Mouse (Mus musculus): ENCODE results near the gene Notch4.

Notch4 gene

DNA sequence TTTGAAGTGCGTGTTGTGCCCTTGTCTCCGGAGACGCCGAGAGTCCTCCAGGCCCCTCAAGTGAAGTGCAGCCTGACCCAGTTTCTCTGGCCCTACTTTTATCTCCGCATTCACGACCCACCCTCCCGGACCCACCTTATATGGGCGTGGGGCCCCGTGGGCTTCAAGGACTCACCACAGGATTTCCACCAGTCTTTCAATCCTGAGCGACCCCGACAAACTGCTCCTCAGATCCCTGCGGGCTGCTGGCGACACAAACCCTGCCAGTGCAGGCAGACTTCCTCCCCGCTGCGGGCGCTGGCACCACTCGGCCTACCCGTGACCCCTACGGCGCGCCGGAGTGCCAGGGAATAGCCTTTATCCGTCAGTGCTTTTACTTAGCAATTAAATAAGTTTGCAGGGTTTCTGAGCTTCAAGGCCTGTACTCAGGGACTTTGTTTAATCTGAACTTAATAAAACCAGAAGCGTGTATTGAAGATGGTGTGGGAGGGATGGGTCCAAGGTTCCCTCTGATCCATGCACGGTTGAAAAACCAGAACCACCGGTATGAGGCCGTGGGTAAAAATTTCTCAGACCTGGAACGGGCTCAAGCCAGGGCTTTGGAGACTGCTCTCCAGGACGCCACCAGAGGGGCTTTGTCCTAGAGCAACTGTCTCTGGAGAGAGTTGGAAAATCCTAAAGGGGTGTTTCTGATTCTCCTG lies 64.0 kb downstream of the Notch4 start, which contains the start of gene Ppt2:
TSS of gene Ppt2 (minus strand) at position 568 of the 701 bp plus-strand sequence.
- DNase-seq: peak; percentile 97

DNA sequence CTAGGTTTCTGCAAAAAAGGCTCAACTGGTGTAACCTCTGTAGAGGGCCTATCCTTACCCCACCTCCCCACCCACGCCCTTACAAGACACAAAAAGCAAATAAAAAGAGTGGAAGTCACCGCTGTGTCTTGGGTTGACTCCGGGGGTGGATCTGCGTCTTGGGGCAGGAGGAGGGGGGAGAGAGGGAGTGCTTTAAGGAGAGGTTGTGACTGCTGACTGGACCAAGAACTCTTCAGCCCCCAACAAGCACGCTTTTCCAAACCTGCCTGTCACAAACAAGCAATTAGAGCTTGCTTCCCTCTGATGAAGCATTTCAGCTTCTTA lies 64.5 kb downstream of the Notch4 start:
- DNase-seq: no peak

DNA sequence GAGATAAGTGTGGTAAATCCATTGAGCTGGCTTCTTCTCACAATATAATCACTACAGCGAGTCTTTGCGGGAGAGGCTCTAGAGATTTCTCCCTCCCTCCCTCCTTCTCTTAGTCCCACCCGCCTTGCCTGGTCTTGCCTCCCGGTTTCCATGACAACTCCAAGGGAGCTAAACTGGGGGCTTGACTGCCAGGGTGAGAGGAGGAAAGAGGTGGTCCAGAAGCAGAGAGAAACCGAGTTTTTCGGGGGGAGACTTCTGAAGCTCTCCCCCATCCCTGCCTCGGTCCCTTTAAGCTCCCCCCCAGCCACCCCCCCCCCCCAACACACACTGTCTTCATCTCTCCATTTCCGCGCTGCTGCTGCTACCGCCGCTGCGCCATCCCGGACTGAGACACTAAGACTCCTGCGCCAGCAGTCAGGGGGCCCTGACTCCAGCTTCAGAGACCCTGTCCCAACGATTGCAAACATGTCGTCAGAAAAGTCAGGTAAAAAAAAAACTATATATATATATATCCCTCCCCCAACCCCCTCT lies 65.2 kb downstream of the Notch4 start, which contains the start of gene Prrt1:
TSS of gene Prrt1 (plus strand) at position 313 of the 531 bp plus-strand sequence.
- DNase-seq: peak; percentile 95

DNA sequence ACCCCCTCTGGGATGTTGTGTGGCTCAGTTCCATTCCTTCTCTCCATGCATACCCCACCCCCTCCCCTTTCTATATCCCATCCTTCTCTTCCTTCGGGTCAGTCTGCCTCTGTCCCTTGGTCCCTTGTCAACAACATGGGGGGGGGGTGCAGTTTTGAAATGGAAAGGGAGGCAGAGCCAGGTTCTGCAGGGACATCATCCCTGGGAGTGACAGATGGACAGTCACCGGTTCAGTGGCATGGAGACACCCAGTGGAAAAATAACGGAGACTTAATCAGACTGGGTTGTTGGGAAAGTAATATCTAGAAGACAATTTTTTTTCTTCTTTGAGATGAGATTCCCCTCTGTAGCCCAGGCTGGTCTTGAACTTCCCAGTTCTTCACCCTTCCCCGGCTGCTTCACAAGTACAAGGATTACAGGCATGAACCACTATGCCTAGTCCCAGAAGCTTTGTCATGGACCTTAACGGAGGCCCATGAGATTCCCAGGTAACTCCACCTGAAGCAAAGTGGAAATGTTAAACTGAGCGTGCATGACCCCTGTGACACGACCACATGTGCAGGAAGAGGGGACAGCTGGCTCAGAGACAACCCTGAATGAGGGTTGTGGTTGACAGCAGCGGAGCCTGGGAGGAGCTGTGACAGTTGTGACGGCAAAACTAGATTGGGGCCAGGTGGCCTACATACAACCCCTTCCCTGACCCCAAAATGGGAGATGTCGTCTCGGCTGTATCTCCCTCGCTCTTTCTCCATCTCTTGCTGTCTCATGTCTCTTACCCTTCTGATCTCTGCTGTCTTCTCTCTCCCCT lies 65.9 kb downstream of the Notch4 start:
- DNase-seq: no peak

DNA sequence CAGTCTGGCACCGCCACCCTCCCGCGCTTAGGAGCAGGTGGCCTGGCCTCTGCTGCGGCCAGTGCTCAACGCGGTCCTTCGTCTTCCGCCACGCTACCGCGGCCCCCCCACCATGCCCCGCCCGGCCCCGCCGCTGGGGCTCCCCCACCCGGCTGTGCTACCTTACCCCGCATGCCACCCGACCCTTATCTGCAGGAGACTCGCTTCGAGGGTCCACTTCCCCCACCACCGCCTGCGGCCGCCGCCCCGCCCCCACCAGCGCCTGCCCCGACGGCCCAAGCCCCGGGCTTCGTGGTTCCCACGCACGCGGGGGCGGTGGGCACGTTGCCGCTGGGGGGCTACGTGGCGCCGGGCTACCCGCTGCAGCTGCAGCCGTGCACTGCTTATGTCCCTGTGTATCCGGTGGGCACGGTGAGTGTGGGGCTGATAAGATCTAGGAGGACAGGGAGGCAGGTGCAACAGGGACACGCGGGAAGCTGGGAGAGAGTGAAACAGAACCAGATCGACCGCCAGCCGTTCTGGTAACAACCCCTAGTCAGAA lies 66.8 kb downstream of the Notch4 start:
- peak; percentile 96 for DNase-seq

DNA sequence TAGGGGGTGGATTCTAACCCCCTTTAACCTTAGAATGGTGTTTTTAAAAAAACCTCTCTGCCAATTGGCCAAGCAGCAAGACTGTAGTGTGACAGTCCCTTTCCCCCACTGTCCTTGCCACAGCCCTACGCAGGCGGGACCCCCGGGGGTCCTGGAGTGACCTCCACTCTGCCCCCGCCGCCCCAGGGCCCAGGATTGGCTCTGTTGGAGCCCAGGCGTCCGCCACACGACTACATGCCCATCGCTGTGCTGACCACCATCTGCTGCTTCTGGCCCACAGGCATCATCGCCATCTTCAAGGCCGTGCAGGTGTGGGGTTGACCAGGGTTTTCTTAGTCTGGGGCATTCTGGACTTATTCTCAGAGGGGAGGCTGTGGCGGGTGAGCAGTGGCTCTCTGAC lies 67.6 kb downstream of the Notch4 start:
- DNase-seq: no peak

DNA sequence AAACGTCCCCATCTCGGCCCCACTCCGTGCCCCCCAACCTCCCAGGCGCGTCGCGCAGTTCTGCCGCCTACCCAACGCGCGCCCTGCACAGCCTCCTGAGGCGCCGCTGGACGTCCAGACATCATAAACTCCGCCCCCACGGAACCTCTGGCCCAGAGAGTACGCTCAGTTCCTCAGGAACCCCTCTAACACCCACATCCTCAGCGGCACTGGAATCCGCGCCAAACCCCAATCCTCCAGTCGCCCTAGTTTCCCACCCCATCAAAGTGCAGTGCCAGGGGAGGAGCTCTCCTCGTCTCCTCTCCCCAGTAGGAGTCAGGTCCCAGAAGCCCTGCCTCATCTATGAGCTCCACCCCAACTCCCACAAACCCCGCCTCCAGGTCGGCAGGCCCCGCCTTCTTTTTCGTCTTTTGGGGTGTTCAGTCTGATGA lies 68.2 kb downstream of the Notch4 start:
- DNase-seq: peak; percentile 99

DNA sequence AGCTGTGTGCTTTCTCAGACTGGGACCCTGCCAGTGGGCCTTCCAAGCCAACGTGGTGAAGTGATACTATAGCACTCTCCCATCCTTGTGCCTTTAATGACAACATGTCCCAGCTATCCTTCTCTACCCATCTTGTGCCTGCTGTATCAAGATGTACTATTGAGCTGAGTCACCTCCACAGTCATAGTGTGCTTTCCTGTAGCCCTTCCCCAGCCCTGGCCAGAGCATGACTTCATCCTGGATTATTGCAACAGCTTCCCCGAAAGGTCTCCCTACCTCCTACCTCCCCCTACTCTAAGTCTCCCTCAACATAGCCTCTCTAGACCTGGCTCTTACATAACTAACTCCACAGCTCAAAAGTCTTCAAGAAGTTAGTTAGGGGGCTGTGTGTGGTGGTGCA lies 71.6 kb downstream of the Notch4 start:
- no peak for DNase-seq

DNA sequence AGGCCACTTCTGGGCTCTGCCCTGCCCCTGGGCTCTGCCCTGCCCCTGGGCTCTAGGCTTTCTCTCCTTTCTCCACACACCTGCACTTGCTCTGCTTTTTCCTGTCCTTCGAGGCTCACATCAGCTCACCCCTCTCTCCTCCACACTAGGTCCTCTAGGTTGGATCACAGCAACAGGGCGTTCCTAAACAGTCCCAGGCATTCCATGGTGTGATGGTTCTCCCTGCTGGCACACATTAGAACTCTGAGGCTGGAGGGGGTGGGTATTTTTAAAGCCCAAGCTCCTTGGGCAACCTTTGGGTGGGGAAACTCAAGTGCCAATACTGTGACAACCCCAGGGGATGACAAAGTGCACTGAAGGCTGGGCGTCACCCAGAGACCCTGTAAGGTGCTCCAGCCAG lies 73.4 kb downstream of the Notch4 start:
- peak; percentile 90 for DNase-seq
